Comparison of ENCODE assay signal across 9 mouse cellular contexts in the genomic region with DNA sequence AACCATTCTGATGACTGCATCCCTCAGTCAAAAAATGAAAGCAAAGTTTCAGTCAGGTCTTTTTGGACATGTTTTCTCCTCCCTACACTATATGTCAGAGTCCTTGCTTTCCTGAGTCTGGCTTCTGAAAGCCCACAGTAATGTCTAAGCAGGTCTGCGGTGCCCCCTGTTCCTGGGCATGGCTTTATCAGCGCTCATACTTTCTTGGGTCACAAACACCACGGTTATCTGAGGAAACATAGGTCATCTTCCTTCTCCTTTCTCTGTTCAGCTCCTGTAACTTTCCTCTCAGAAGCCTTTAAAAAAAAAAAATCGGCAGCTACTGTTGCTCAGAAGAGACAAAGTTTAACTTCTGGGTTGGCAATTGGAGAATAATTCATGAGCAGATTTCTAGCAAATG. TPM values are rescaled to one million over a fixed set of nuclear protein-coding genes. Genes with fewer than 3 reads are reported as not detected.
DNase-seq lines count a peak whose midpoint lies in the region; ATAC-seq and TF ChIP-seq lines count a peak whose summit lies in the region.
"Had no signal": no experiment of that assay in that cellular context is flagged by ENCODE, and none has a peak within 500 bp of the region (broad histone marks: within the 10 kb centered on the region; RNA-seq: fewer than 3 reads in every experiment).

No protein-coding gene starts in this region.

- no peak for DNase-seq in forebrain, embryonic 14.5 days (ENCODE audit: low spot score)
- DNase-seq in kidney, adult 2 months, result no peak
- DNase-seq in 416B (ENCODE audit: low read depth), result peak; percentile 88
- no peak for DNase-seq in MN1 (ENCODE audit: low spot score)
- no peak for DNase-seq in urinary bladder, postnatal 14 days (ENCODE audit: low spot score)

- H3K27ac ChIP-seq in forebrain, embryonic 14.5 days (ENCODE audit: low read depth, low read length), result no peak overlapping the region
- no peak overlapping the region for H3K27ac ChIP-seq in forebrain, embryonic 13.5 days
- H3K27ac ChIP-seq in kidney, adult 2 months (ENCODE audit: insufficient read depth, low read depth, low read length), result peak overlapping the region; percentile 90
- no peak overlapping the region; the same call in 1 of the 2 replicates for H3K27ac ChIP-seq in kidney, embryonic 16.5 days (ENCODE audit: low read length)
- peak overlapping the region; percentile 74 for H3K27ac ChIP-seq in liver, embryonic 12.5 days
- H3K27ac ChIP-seq: intestine, embryonic 15.5 days had no signal

- TF ChIP-seq POLR2A in kidney, adult 2 months (IDR thresholded peaks at IDR 0.05; ENCODE audit: low read depth, low read length), result no peak

- H3K9me3 ChIP-seq in forebrain, embryonic 14.5 days (replicated peaks; ENCODE audit: control insufficient read depth, low read length), result no peaks in the 10 kb centered on the region
- H3K9me3 ChIP-seq in forebrain, embryonic 13.5 days (replicated peaks), result no peaks in the 10 kb centered on the region
- H3K9me3 ChIP-seq in kidney, embryonic 16.5 days (ENCODE audit: low read length), result no peaks in the 10 kb centered on the region
- no peaks in the 10 kb centered on the region for H3K9me3 ChIP-seq in liver, embryonic 12.5 days (replicated peaks)
- H3K9me3 ChIP-seq: intestine, embryonic 15.5 days had no signal

- 81% methylated on average over 4 of the region's 4 CpGs for WGBS in forebrain, embryonic 14.5 days
- WGBS in forebrain, embryonic 13.5 days, result 84% methylated on average over 4 of the region's 4 CpGs
- WGBS in kidney, adult 2 months, result 37% methylated on average over 4 of the region's 4 CpGs
- WGBS in kidney, embryonic 16.5 days, result 63% methylated on average over 4 of the region's 4 CpGs
- 11% methylated on average over 4 of the region's 4 CpGs for WGBS in liver, embryonic 12.5 days (ENCODE audit: insufficient replicate concordance)

- no peaks in the 10 kb centered on the region for H3K27me3 ChIP-seq in forebrain, embryonic 14.5 days (replicated peaks; ENCODE audit: control insufficient read depth, insufficient read depth, low read length)
- H3K27me3 ChIP-seq in forebrain, embryonic 13.5 days, result no peaks in the 10 kb centered on the region
- H3K27me3 ChIP-seq in kidney, adult 2 months (replicated peaks; ENCODE audit: control insufficient read depth, insufficient read depth, low read length), result no peaks in the 10 kb centered on the region
- H3K27me3 ChIP-seq in kidney, embryonic 16.5 days (ENCODE audit: insufficient read depth, low read length), result no peaks in the 10 kb centered on the region
- no peaks in the 10 kb centered on the region for H3K27me3 ChIP-seq in liver, embryonic 12.5 days (replicated peaks)
- H3K27me3 ChIP-seq: intestine, embryonic 15.5 days had no signal

- H3K9ac ChIP-seq in forebrain, embryonic 14.5 days (ENCODE audit: low read length), result no peak overlapping the region
- no peak overlapping the region for H3K9ac ChIP-seq in forebrain, embryonic 13.5 days
- H3K9ac ChIP-seq in kidney, embryonic 16.5 days (replicated peaks; ENCODE audit: low read length), result no peak overlapping the region
- H3K9ac ChIP-seq in liver, embryonic 12.5 days, result peak overlapping the region; percentile 10; the same call in 1 of the 2 replicates
- H3K9ac ChIP-seq: intestine, embryonic 15.5 days had no signal

- no peak for ATAC-seq in forebrain, embryonic 14.5 days
- no peak for ATAC-seq in forebrain, embryonic 13.5 days
- no peak for ATAC-seq in kidney, embryonic 16.5 days (ENCODE audit: low FRiP score, low TSS enrichment)
- peak; percentile 53; the same call in 1 of the 2 replicates for ATAC-seq in liver, embryonic 12.5 days
- ATAC-seq: intestine, embryonic 15.5 days had no signal

- H3K4me1 ChIP-seq in forebrain, embryonic 14.5 days (ENCODE audit: control insufficient read depth, insufficient read depth, low read length), result peaks cover 82% of the 10 kb centered on the region
- H3K4me1 ChIP-seq in forebrain, embryonic 13.5 days, result peaks cover 94% of the 10 kb centered on the region
- peaks cover 28% of the 10 kb centered on the region for H3K4me1 ChIP-seq in kidney, adult 2 months (ENCODE audit: control insufficient read depth, insufficient read depth, low read length)
- peaks cover 56% of the 10 kb centered on the region for H3K4me1 ChIP-seq in kidney, embryonic 16.5 days (ENCODE audit: insufficient read depth, low read length)
- H3K4me1 ChIP-seq in liver, embryonic 12.5 days, result peaks cover 79% of the 10 kb centered on the region

- H3K36me3 ChIP-seq in forebrain, embryonic 14.5 days (ENCODE audit: control insufficient read depth, insufficient read depth, low read length), result peaks cover 6% of the 10 kb centered on the region; the same call in 1 of the 2 replicates
- 0 out of 2 replicates have a peak, but pooled peaks cover 4% of the 10 kb centered on the region for H3K36me3 ChIP-seq in forebrain, embryonic 13.5 days (ENCODE audit: poor library complexity, severe bottlenecking)
- H3K36me3 ChIP-seq in kidney, adult 2 months (ENCODE audit: control insufficient read depth, insufficient read depth, low read length), result no peaks in the 10 kb centered on the region
- no peaks in the 10 kb centered on the region for H3K36me3 ChIP-seq in kidney, embryonic 16.5 days (ENCODE audit: insufficient read depth, low read length)
- H3K36me3 ChIP-seq in liver, embryonic 12.5 days, result peaks cover 38% of the 10 kb centered on the region
- H3K36me3 ChIP-seq: intestine, embryonic 15.5 days had no signal

- no peak overlapping the region for H3K4me3 ChIP-seq in forebrain, embryonic 14.5 days (ENCODE audit: low read depth, low read length)
- no peak overlapping the region for H3K4me3 ChIP-seq in forebrain, embryonic 13.5 days
- H3K4me3 ChIP-seq in kidney, adult 2 months (ENCODE audit: insufficient read depth, low read depth, low read length), result no peak overlapping the region
- H3K4me3 ChIP-seq in kidney, embryonic 16.5 days (ENCODE audit: low read length), result no peak overlapping the region
- H3K4me3 ChIP-seq in liver, embryonic 12.5 days, result peak overlapping the region; percentile 17; the same call in 1 of the 2 replicates
- H3K4me3 ChIP-seq: intestine, embryonic 15.5 days had no signal

- peak overlapping the region; percentile 12; the same call in 1 of the 2 replicates for H3K4me2 ChIP-seq in forebrain, embryonic 14.5 days (ENCODE audit: low read length)
- no peak overlapping the region for H3K4me2 ChIP-seq in forebrain, embryonic 13.5 days
- no peak overlapping the region for H3K4me2 ChIP-seq in kidney, embryonic 16.5 days (replicated peaks; ENCODE audit: low read depth, low read length)
- H3K4me2 ChIP-seq in liver, embryonic 12.5 days, result peak overlapping the region; percentile 59
- H3K4me2 ChIP-seq: intestine, embryonic 15.5 days had no signal

- TF ChIP-seq CTCF in kidney, adult 2 months (conservative IDR thresholded peaks at IDR 0.05; ENCODE audit: insufficient read depth, insufficient read length, low read depth, low read length), result no peak

RNA-seq across cellular contexts. Expression of a gene that starts 17.2 kb away (rescaled TPM):
- 70.6 and 87.0 TPM in 2 replicates for polyA plus RNA-seq in forebrain, embryonic 14.5 days (2014; fragmentation: Nextera tagmentation; extraction: Ambion mirVana)
- 74.7 and 85.4 TPM in 2 replicates for polyA plus RNA-seq in forebrain, embryonic 13.5 days (2015; fragmentation: Nextera tagmentation; extraction: Ambion mirVana)
- 22.7 and 25.6 TPM in 2 replicates for polyA plus RNA-seq in kidney, adult 2 months (2012; rRNA removed)
- 49.3 and 57.6 TPM in 2 replicates for polyA plus RNA-seq in kidney, embryonic 16.5 days (2015; fragmentation: Nextera tagmentation; extraction: Ambion mirVana)
- 22.1 and 24.3 TPM in 2 replicates for polyA plus RNA-seq in liver, embryonic 12.5 days (2016; fragmentation: Nextera tagmentation; extraction: Ambion mirVana)

Comparison
In these comparisons a context has a peak if more than half of its experiments do, and no peak if none do; other contexts are left out.
1. H3K27ac ChIP-seq: peak in kidney, adult 2 months (single experiment) and liver, embryonic 12.5 days (single experiment); none in forebrain, embryonic 14.5 days (single experiment), forebrain, embryonic 13.5 days (single experiment) and kidney, embryonic 16.5 days (single experiment).
2. H3K4me2 ChIP-seq: peak in forebrain, embryonic 14.5 days (single experiment) and liver, embryonic 12.5 days (single experiment); none in forebrain, embryonic 13.5 days (single experiment) and kidney, embryonic 16.5 days (single experiment).